Mouse (Mus musculus) forelimb bud, embryonic 11.5 days (tissue): ENCODE data around the gene Kcnq5.

Experiments
- DNase-seq: peaks from one replicate; pipeline ENCODE4 v3.0.0-alpha.2; 2012; ENCODE audit warnings: low read depth, low spot score

The Kcnq5 gene

GRCm38 (mm10) chr1:21961251-21962082 is at the start of gene Kcnq5:
Gene Kcnq5, minus strand, starts transcription at chr1:21961942.
- peak; percentile 48 for DNase-seq

- DNase-seq = no peak
These were observed 18.0 kb upstream of the Kcnq5 start for GRCm38 (mm10) chr1:21979755-21980154.

- no peak for DNase-seq
These were observed 17.6 kb upstream of the Kcnq5 start for GRCm38 (mm10) chr1:21979292-21979691.

GRCm38 (mm10) chr1:21974040-21974439 is 12.3 kb upstream of the Kcnq5 start:
- DNase-seq = no peak

- no peak for DNase-seq
These were observed 5.4 kb upstream of the Kcnq5 start for GRCm38 (mm10) chr1:21967139-21967538.

GRCm38 (mm10) chr1:21962896-21963864 is 1.4 kb upstream of the Kcnq5 start:
- no peak for DNase-seq

- DNase-seq = no peak
These were observed 335 bp upstream of the Kcnq5 start for GRCm38 (mm10) chr1:21962083-21962471.

GRCm38 (mm10) chr1:21960421-21961250 is 1.1 kb downstream of the Kcnq5 start:
- DNase-seq = peak; percentile 28

- DNase-seq = no peak
These were observed 2.0 kb downstream of the Kcnq5 start for GRCm38 (mm10) chr1:21959648-21960285.

GRCm38 (mm10) chr1:21958013-21958412 is 3.7 kb downstream of the Kcnq5 start:
- DNase-seq = no peak

GRCm38 (mm10) chr1:21940831-21941230 is 20.9 kb downstream of the Kcnq5 start:
- DNase-seq = no peak

GRCm38 (mm10) chr1:21927182-21927581 is 34.6 kb downstream of the Kcnq5 start:
- DNase-seq = no peak

GRCm38 (mm10) chr1:21923293-21923642 is 38.5 kb downstream of the Kcnq5 start:
- DNase-seq = no peak

- no peak for DNase-seq
These were observed 39.0 kb downstream of the Kcnq5 start for GRCm38 (mm10) chr1:21922578-21923292.

- peak; percentile 2 for DNase-seq
These were observed 42.5 kb downstream of the Kcnq5 start for GRCm38 (mm10) chr1:21919276-21919675.

- no peak for DNase-seq
These were observed 65.5 kb downstream of the Kcnq5 start for GRCm38 (mm10) chr1:21896067-21896719.

GRCm38 (mm10) chr1:21883747-21884146 is 78.0 kb downstream of the Kcnq5 start:
- no peak for DNase-seq

- no peak for DNase-seq
These were observed 90.9 kb downstream of the Kcnq5 start for GRCm38 (mm10) chr1:21870889-21871288.

GRCm38 (mm10) chr1:21868484-21868883 is 93.3 kb downstream of the Kcnq5 start:
- DNase-seq = no peak

GRCm38 (mm10) chr1:21856399-21856798 is 105.3 kb downstream of the Kcnq5 start:
- DNase-seq = no peak
